Mouse (Mus musculus) ES-E14 (cell line): Measurements from ENCODE around the gene Mia3. TPM values are rescaled to one million over a fixed set of nuclear protein-coding genes. Genes with fewer than 3 reads are reported as not detected.
"Not testable (repeated sequence)": the region's sequence is repeated elsewhere in the genome, so short reads cannot be mapped to it uniquely, and the experiment has no call there.

Source experiments
- DNase-seq: peaks from one replicate; pipeline ENCODE4 v3.0.0-alpha.2; 2013; ENCODE audit warnings: low read depth, low spot score
- H3K27ac ChIP-seq: 2 replicates; pipeline ENCODE4 v1.5.1; 2012; ENCODE audit warnings: low read depth, mild to moderate bottlenecking, low read length, moderate library complexity, mixed read lengths; ENCODE audit not compliant: poor library complexity, insufficient read depth, severe bottlenecking
- H3K36me3 ChIP-seq: 2 replicates; pipeline ENCODE4 v1.6.1; 2012; ENCODE audit warnings: mild to moderate bottlenecking, low read length, moderate library complexity, mixed read lengths; ENCODE audit not compliant: control insufficient read depth, poor library complexity, insufficient read depth, severe bottlenecking
- H3K4me1 ChIP-seq, 2 experiments: fragments of 150-350 bp in 1 of 2; sonication (generic) in 1 of 2; 2 replicates each; pipeline ENCODE4 v1.6.1; 2012; ENCODE audit warnings: low read length in 2 of 2, mild to moderate bottlenecking in 1 of 2, mixed read lengths in 1 of 2; ENCODE audit not compliant: control insufficient read depth in 2 of 2, insufficient read depth in 2 of 2, poor library complexity in 1 of 2
- H3K4me3 ChIP-seq, 2 experiments: fragments of 150-350 bp in 1 of 2; sonication (generic) in 1 of 2; 2 replicates each; pipeline ENCODE4 v1.5.1; 2012; ENCODE audit warnings: low read length in 2 of 2, low read depth in 1 of 2, mild to moderate bottlenecking in 1 of 2, mixed read lengths in 1 of 2; ENCODE audit not compliant: insufficient read depth in 1 of 2, poor library complexity in 1 of 2, severe bottlenecking in 1 of 2
- H3K9ac ChIP-seq: 2 replicates; pipeline ENCODE4 v1.6.1; 2012; ENCODE audit warnings: low read depth, mild to moderate bottlenecking, low read length, mixed read lengths; ENCODE audit not compliant: poor library complexity, insufficient read depth, severe bottlenecking
- H3K9me3 ChIP-seq: fragments of 150-350 bp; sonication (generic); 2 replicates; pipeline ENCODE4 v1.6.1; 2012; ENCODE audit warnings: low read depth, mild to moderate bottlenecking, low read length; ENCODE audit not compliant: control insufficient read depth, insufficient read depth
- CHD2 ChIP-seq: IDR thresholded peaks from 2 replicates; pipeline ENCODE4 v1.6.1; 2014; ENCODE audit warnings: mild to moderate bottlenecking, low read depth, low read length, inconsistent platforms
- HCFC1 ChIP-seq: IDR thresholded peaks from 2 replicates; pipeline ENCODE4 v1.6.1; 2012; ENCODE audit warnings: low read length, inconsistent platforms, borderline replicate concordance; ENCODE audit not compliant: insufficient read depth
- MAFK ChIP-seq: IDR thresholded peaks from 2 replicates; pipeline ENCODE4 v1.6.1; 2014; ENCODE audit warnings: mild to moderate bottlenecking, low read depth, low read length, inconsistent platforms; ENCODE audit not compliant: insufficient read depth
- ZC3H11A ChIP-seq: IDR thresholded peaks from 2 replicates; pipeline ENCODE4 v1.6.1; 2012; ENCODE audit warnings: low read depth, mild to moderate bottlenecking, inconsistent platforms, low read length, borderline replicate concordance
- ZNF384 ChIP-seq: IDR thresholded peaks from 2 replicates; pipeline ENCODE4 v1.6.1; 2012; ENCODE audit warnings: low read depth, low read length, inconsistent platforms
- in situ Hi-C, 2 experiments: fragments of 600-800 bp; cut with MboI; formaldehyde crosslinking; loops; one replicate each; pipeline ENCODE4 v1.15.1; 2025; ENCODE audit warnings: low sequenced_read_pairs in 2 of 2, inconsistent platforms in 1 of 2; ENCODE audit not compliant: unreplicated experiment in 2 of 2
- total RNA-seq: library from RNA; depleted of rRNA; stranded (reverse); fragments of 300-350 nt; gene quantifications from 2 replicates; pipeline ENCODE4 v1.2.3, GENCODE M21; 2012

The Mia3 gene
- total RNA-seq, 1 experiment: 182 TPM

GRCm38 (mm10) chr1:183358901-183359300, 10.5 kb downstream of the Mia3 start:
- Histone ChIP-seq H3K9me3 (no peaks in the 10 kb centered on the region), H3K9ac (no peak overlapping the region), H3K4me3 (no peak overlapping the region), H3K36me3 (peaks cover 13% of the 10 kb centered on the region; the same call in 1 of the 2 replicates), H3K4me1 (no peaks in the 10 kb centered on the region; a peak in 1 of 4 replicates), H3K27ac (no peak overlapping the region)
- in situ Hi-C loops: no loop called here
- no peak for DNase-seq
- TF ChIP-seq ZNF384 (no peak), ZC3H11A (no peak), CHD2 (no peak), HCFC1 (no peak), MAFK (no peak)

- H3K9me3 ChIP-seq: no peaks in the 10 kb centered on the region
- TF ChIP-seq CHD2: no peak
- no peak for TF ChIP-seq ZC3H11A
- TF ChIP-seq MAFK: peak; percentile 55; the same call in 1 of the 2 replicates
- DNase-seq: peak; percentile 52
Observed at GRCm38 (mm10) chr1:183349840-183350239, 19.5 kb downstream of the Mia3 start.

GRCm38 (mm10) chr1:183345817-183346195, 23.5 kb downstream of the Mia3 start:
- Histone ChIP-seq H3K4me1 (peaks cover 2 to 3% of the 10 kb centered on the region in 2 experiments; a peak in 2 of 4 replicates), H3K36me3 (peaks cover 19% of the 10 kb centered on the region; the same call in 1 of the 2 replicates), H3K9me3 (no peaks in the 10 kb centered on the region), H3K27ac (peak overlapping the region; percentile 40; the same call in 1 of the 2 replicates), H3K4me3 (peak overlapping the region; percentile 88 to 93), H3K9ac (peak overlapping the region; percentile 87)
- DNase-seq: no peak
- TF ChIP-seq HCFC1 (no peak), ZNF384 (no peak), ZC3H11A (no peak), MAFK (no peak), CHD2 (no peak)
- in situ Hi-C loops: no loop called here

More at GRCm38 (mm10) chr1:183349840-183350239, 19.5 kb downstream of the Mia3 start:
- Histone ChIP-seq H3K4me1 (peaks cover 2 to 3% of the 10 kb centered on the region in 2 experiments; a peak in 2 of 4 replicates), H3K27ac (no peak overlapping the region), H3K9ac (no peak overlapping the region), H3K36me3 (peaks cover 17% of the 10 kb centered on the region; the same call in 1 of the 2 replicates), H3K4me3 (no peak overlapping the region)
- in situ Hi-C loops: no loop called here

GRCm38 (mm10) chr1:183344886-183345816, 24.2 kb downstream of the Mia3 start:
- Histone ChIP-seq H3K9ac (peak overlapping the region; percentile 87), H3K4me3 (peak overlapping the region; percentile 88 to 93), H3K9me3 (no peaks in the 10 kb centered on the region), H3K27ac (no peak overlapping the region; the same call in 1 of the 2 replicates), H3K36me3 (peaks cover 16% of the 10 kb centered on the region; the same call in 1 of the 2 replicates), H3K4me1 (peaks cover 2 to 3% of the 10 kb centered on the region in 2 experiments; a peak in 2 of 4 replicates)
- in situ Hi-C loops: no loop called here
- peak; percentile 86 for DNase-seq
- TF ChIP-seq ZC3H11A: no peak
- TF ChIP-seq ZNF384: no peak
- no peak for TF ChIP-seq CHD2
- no peak for TF ChIP-seq HCFC1
- no peak for TF ChIP-seq MAFK

GRCm38 (mm10) chr1:183342902-183343301, 26.5 kb downstream of the Mia3 start:
- H3K4me1 ChIP-seq, H3K4me3 ChIP-seq, H3K9ac ChIP-seq, H3K27ac ChIP-seq, H3K9me3 ChIP-seq, in situ Hi-C loops, DNase-seq: not testable (repeated sequence)
- peaks cover 11% of the 10 kb centered on the region; the same call in 1 of the 2 replicates for H3K36me3 ChIP-seq
